Mouse (Mus musculus) T-cell, adult 66 days (primary cell): ENCODE data around the gene Rplp2. TPM values are rescaled to one million over a fixed set of nuclear protein-coding genes. Genes with fewer than 3 reads are reported as not detected.

Experiments
- total RNA-seq, 2 experiments: library from RNA; stranded (reverse); gene quantifications; 3 replicates in 1 of 2; 4 replicates in 1 of 2; pipeline ENCODE4 v1.2.4; 2023

Rplp2 gene
- 1,000 to 10,000 TPM; 3,530 to 3,735 TPM for total RNA-seq

GRCm38 (mm10) chr7:141447110-141447991 is at the start of gene Rplp2:
Gene Rplp2 (plus strand): TSS chr7:141447370.

GRCm38 (mm10) chr7:141413809-141414584 is 33.2 kb upstream of the Rplp2 start, which contains the start of gene Gatd1:
Gene Gatd1 (minus strand): TSS chr7:141414136.

DNA sequence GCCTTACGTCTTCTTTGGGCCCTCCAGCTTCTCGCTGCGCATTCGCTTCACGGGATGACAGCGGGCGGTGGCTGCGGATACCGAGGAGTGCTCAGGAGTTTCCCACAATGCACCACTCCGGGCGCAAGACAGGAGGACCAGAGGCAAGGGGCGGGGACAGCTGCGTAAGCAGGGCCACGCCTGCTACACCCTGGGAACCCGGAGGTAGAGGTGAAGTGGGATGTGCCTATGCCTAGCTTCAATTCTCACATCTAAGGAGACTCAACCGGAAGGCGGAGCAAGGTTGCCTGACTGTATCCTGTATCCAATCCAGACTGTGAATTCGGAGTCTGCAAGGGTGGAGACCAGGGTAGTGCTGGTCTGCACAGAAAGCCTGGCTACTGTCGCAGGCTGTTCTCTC is 17.9 kb upstream of the Rplp2 start, which contains the start of gene Cend1:
Gene Cend1, minus strand, starts transcription at position 182 of the 400 bp plus-strand sequence.

GRCm38 (mm10) chr7:141437178-141438120 is 9.7 kb upstream of the Rplp2 start, which contains the start of gene Slc25a22:
Gene Slc25a22 (minus strand): TSS chr7:141437892.

DNA sequence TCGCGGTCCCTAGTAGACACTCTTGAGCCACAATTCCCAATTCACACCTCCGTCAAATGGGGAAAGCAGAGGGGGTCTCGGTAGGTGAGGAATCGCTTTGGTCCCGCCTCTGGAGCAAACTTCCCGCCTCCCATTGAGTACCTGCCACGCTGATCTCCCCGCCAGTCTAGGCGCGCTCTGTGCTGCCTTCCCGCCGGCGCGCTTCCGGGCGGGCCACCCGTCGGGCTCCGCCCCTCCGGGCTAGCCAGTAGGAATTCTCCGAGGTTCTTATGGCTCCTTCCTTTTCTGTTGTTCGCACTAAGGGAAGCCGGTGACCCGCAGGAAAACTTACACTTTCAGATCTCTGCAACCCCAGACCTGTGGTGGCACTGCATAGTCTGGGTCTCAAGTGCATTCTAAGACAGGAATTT is 3.3 kb upstream of the Rplp2 start, which contains the start of gene Pidd1:
Gene Pidd1, minus strand, starts transcription at position 198 of the 410 bp plus-strand sequence.

DNA sequence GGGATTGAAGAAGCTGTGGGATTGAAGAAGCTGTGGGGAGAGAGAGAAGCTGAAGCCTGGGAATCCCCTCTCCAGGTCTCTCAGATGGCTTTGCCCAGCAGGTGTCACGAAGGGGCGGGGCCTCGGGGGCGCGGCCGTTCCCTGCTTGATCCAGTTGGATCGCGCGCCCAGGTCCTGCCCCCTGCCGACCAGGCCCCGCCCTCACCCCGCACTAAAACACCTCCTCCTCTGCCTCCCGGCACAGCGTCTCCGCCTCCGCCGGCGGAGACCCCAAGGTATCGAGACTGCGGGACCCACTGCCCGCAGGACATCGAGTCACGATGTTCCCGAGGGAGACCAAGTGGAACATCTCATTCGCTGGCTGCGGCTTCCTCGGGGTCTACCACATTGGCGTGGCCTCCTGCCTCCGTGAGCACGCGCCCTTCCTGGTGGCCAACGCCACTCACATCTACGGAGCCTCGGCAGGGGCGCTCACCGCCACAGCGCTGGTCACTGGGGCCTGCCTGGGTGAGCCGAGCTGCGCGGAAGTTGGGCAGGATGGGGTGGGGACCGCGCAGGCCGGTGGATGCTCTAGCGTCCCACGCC is 7.9 kb downstream of the Rplp2 start, which contains the start of gene Pnpla2:
Gene Pnpla2, plus strand, starts transcription at position 232 of the 585 bp plus-strand sequence.

DNA sequence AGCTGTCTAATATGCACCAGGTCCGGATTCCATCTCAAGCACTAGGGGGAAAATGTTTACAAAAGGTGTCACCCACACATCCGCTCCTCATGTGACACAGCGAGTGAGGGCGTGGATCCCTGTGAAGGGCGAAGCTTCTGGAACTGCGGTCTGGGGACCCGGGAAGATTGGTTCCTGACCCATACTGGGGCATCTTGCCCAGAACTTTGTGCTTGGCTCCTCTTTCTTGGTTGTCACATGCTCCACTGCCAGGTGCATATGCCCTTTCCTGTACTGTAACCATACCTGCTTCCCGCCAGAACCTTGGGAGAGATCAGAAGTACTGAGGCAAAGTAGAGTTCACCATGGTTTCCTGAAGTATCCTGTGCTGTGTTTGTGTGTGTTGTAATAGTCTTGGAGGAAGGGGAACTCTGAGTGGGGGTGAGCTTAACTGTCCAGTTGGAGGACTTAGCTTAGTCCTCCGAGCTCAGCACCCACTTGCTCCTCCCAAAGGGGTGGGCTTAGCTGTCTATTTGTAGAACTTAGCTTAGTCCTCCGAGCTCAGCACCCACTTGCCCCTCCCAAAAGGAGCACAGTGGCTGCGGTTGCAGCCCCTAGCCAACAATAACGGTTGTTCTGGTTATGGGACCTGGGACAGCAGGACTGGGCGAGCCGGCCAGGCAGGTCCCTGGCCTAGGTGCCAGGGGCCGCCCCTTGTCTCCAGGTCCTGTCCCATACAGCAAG is 13.4 kb downstream of the Rplp2 start, which contains the start of gene Cracr2b:
Gene Cracr2b, plus strand, starts transcription at position 704 of the 723 bp plus-strand sequence.

DNA sequence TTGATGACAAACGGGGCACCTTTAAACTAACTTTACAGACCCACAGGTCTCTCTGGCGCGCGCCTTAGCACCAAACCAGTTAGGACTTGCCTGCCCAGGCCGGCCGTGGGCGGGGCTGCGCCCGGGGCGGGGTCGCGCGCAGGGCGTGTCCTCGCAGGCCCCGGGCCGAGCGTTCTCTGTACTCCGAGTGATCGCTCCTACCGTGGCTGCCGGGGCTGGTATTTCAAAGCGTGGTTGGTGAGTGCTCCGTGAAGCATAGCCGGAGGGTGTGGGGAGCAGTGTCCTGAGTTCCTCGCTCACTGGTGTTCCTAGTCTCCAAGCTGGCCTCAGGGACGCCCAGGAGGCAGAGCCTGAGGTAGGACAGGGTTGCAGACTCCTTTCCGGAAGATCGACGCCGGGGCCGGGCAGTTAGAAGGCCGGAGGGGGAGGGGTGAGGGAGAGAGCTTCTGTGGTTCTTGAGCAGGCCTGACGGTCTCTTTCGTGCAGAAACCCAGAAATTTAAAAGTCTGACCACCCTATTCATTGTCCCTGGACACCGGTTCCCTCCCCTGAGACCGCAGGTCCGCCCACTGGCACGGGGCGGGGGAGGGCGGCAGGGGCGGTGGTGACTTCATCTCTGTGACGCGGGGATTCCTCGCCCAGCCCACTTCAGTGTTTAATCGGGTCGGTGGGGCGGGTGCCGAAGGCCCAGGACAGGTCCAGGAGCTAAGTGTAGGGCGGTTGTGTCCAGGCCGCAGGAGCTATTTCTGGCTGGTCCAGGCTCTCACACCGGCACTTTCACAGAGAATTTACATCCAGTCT is 20.3 kb downstream of the Rplp2 start, which contains the start of gene Cd151:
Gene Cd151, plus strand, starts transcription at position 163 of the 801 bp plus-strand sequence.

DNA sequence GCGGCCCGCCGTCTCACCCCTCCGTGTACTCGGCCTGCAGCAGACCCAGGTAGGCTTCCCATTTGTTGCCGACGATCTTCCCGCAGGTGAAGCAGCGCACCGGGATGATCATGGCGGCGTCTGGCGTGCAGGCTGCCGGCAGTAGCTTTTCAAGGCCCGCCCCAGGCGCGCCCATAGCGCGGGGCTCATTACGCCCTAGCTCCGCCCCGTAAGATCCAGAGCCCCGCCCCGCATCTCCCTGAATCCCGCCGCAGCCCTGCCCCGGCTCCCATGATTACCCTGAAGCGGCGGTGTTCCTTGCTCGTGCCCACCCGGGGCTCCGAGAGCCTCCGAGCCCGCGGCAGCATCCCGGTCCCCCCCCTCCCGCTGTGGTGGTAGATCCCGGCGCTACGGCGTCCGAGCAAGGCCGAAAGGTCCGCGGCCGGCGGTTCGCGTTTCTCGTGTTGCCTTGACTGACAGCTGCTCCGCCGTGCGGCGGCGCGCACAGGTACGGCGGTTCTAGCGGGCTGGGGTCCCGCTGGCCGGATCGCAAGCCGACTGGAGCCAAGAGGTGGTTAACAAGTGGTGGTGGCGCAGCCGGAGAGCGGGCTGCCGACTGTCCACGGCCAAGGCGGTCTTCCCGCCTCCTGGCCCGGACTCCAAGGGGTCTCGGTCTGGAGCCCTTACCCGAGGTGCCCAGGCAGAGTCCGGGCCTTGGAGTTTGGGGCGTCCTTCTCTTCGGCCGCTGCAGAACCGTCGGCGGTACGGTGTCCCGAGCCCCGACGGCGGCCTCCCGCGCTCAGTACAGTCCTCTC is 28.0 kb downstream of the Rplp2 start, which contains the start of the genes Polr2l and Tspan4:
Gene Polr2l, minus strand, starts transcription at position 122 of the 794 bp plus-strand sequence.
Gene Tspan4, plus strand, starts transcription at position 230 of the 794 bp plus-strand sequence.

Other genes starting within 250 kb of the Rplp2 start
- gene Lmntd2, start 233.3 kb upstream of the Rplp2 start, total RNA-seq = 1 to 10 TPM; 2.4 to 2.6 TPM
- 1 to 10 TPM; 9.3 to 9.6 TPM for gene Rassf7, start 231.5 kb upstream of the Rplp2 start, total RNA-seq
- gene Phrf1, start 218.6 kb upstream of the Rplp2 start, total RNA-seq = 100 to 1,000 TPM; 173 to 177 TPM
- gene Irf7, start 180.9 kb upstream of the Rplp2 start, total RNA-seq = 10 to 100 TPM; 34.4 to 53.3 TPM
- gene Cdhr5, start 170.6 kb upstream of the Rplp2 start, total RNA-seq = not detected
- gene Sct, start 168.2 kb upstream of the Rplp2 start, total RNA-seq = not detected
- not detected for gene Drd4, start 155.4 kb upstream of the Rplp2 start, total RNA-seq
- 10 to 100 TPM; 65.6 to 68.5 TPM for gene Deaf1, start 119.7 kb upstream of the Rplp2 start, total RNA-seq
- gene Tmem80, start 119.6 kb upstream of the Rplp2 start, total RNA-seq = 10 to 100 TPM; 20.7 to 21.2 TPM
- under 1 TPM in 1 of 2 experiments, not detected in 1; 0.80 TPM for gene Eps8l2, start 108.5 kb upstream of the Rplp2 start, total RNA-seq
- gene Taldo1, start 55.2 kb upstream of the Rplp2 start, total RNA-seq = 100 to 1,000 TPM in 1 of 2 experiments, 10 to 100 TPM in 1; 93.1 to 107 TPM
- gene Gatd1, start 33.2 kb upstream of the Rplp2 start, total RNA-seq = 10 to 100 TPM; 38.3 to 40.0 TPM
- gene Cend1, start 17.9 kb upstream of the Rplp2 start, total RNA-seq = not detected
- gene Slc25a22, start 9.5 kb upstream of the Rplp2 start, total RNA-seq = 10 to 100 TPM; 55.0 to 76.6 TPM
- 1 to 10 TPM; 2.4 to 5.7 TPM for gene Pidd1, start 3.3 kb upstream of the Rplp2 start, total RNA-seq
- gene Pnpla2, start 7.8 kb downstream of the Rplp2 start, total RNA-seq = 10 to 100 TPM; 52.1 to 58.8 TPM
- 1 to 10 TPM in 1 of 2 experiments, not detected in 1; 1.0 TPM for gene Cracr2b, start 13.7 kb downstream of the Rplp2 start, total RNA-seq
- gene Cd151, start 20.0 kb downstream of the Rplp2 start, total RNA-seq = 1 to 10 TPM; 7.2 to 8.9 TPM
- 10 to 100 TPM; 17.0 to 21.1 TPM for gene Polr2l, start 27.8 kb downstream of the Rplp2 start, total RNA-seq
- 1 to 10 TPM; 2.2 to 2.8 TPM for gene Tspan4, start 27.9 kb downstream of the Rplp2 start, total RNA-seq
- 10 to 100 TPM; 21.1 to 31.6 TPM for gene Chid1, start 92.5 kb downstream of the Rplp2 start, total RNA-seq
- 10 to 100 TPM; 53.8 to 54.1 TPM for gene Ap2a2, start 114.8 kb downstream of the Rplp2 start, total RNA-seq
- under 1 TPM in 1 of 2 experiments, not detected in 1; 0.06 TPM for gene Muc6, start 207.9 kb downstream of the Rplp2 start, total RNA-seq
- not detected for gene Muc2, start 243.0 kb downstream of the Rplp2 start, total RNA-seq